Mouse (Mus musculus) ES-E14 (cell line): ENCODE data around the gene Rhbdf1. TPM values are rescaled to one million over a fixed set of nuclear protein-coding genes. Genes with fewer than 3 reads are reported as not detected.
"Not testable (repeated sequence)": the region's sequence is repeated elsewhere in the genome, so short reads cannot be mapped to it uniquely, and the experiment has no call there.

ENCODE experiments used
- DNase-seq: peaks from one replicate; pipeline ENCODE4 v3.0.0-alpha.2; 2013; ENCODE audit warnings: low read depth, low spot score
- H3K27ac ChIP-seq: 2 replicates; pipeline ENCODE4 v1.5.1; 2012; ENCODE audit warnings: low read depth, mild to moderate bottlenecking, low read length, moderate library complexity, mixed read lengths; ENCODE audit not compliant: poor library complexity, insufficient read depth, severe bottlenecking
- H3K36me3 ChIP-seq: 2 replicates; pipeline ENCODE4 v1.6.1; 2012; ENCODE audit warnings: mild to moderate bottlenecking, low read length, moderate library complexity, mixed read lengths; ENCODE audit not compliant: control insufficient read depth, poor library complexity, insufficient read depth, severe bottlenecking
- H3K4me1 ChIP-seq, 2 experiments: fragments of 150-350 bp in 1 of 2; sonication (generic) in 1 of 2; 2 replicates each; pipeline ENCODE4 v1.6.1; 2012; ENCODE audit warnings: low read length in 2 of 2, mild to moderate bottlenecking in 1 of 2, mixed read lengths in 1 of 2; ENCODE audit not compliant: control insufficient read depth in 2 of 2, insufficient read depth in 2 of 2, poor library complexity in 1 of 2
- H3K4me3 ChIP-seq, 2 experiments: fragments of 150-350 bp in 1 of 2; sonication (generic) in 1 of 2; 2 replicates each; pipeline ENCODE4 v1.5.1; 2012; ENCODE audit warnings: low read length in 2 of 2, low read depth in 1 of 2, mild to moderate bottlenecking in 1 of 2, mixed read lengths in 1 of 2; ENCODE audit not compliant: insufficient read depth in 1 of 2, poor library complexity in 1 of 2, severe bottlenecking in 1 of 2
- H3K9ac ChIP-seq: 2 replicates; pipeline ENCODE4 v1.6.1; 2012; ENCODE audit warnings: low read depth, mild to moderate bottlenecking, low read length, mixed read lengths; ENCODE audit not compliant: poor library complexity, insufficient read depth, severe bottlenecking
- H3K9me3 ChIP-seq: fragments of 150-350 bp; sonication (generic); 2 replicates; pipeline ENCODE4 v1.6.1; 2012; ENCODE audit warnings: low read depth, mild to moderate bottlenecking, low read length; ENCODE audit not compliant: control insufficient read depth, insufficient read depth
- CHD2 ChIP-seq: IDR thresholded peaks from 2 replicates; pipeline ENCODE4 v1.6.1; 2014; ENCODE audit warnings: mild to moderate bottlenecking, low read depth, low read length, inconsistent platforms
- HCFC1 ChIP-seq: IDR thresholded peaks from 2 replicates; pipeline ENCODE4 v1.6.1; 2012; ENCODE audit warnings: low read length, inconsistent platforms, borderline replicate concordance; ENCODE audit not compliant: insufficient read depth
- MAFK ChIP-seq: IDR thresholded peaks from 2 replicates; pipeline ENCODE4 v1.6.1; 2014; ENCODE audit warnings: mild to moderate bottlenecking, low read depth, low read length, inconsistent platforms; ENCODE audit not compliant: insufficient read depth
- ZC3H11A ChIP-seq: IDR thresholded peaks from 2 replicates; pipeline ENCODE4 v1.6.1; 2012; ENCODE audit warnings: low read depth, mild to moderate bottlenecking, inconsistent platforms, low read length, borderline replicate concordance
- ZNF384 ChIP-seq: IDR thresholded peaks from 2 replicates; pipeline ENCODE4 v1.6.1; 2012; ENCODE audit warnings: low read depth, low read length, inconsistent platforms
- in situ Hi-C, 2 experiments: fragments of 600-800 bp; cut with MboI; formaldehyde crosslinking; loops; one replicate each; pipeline ENCODE4 v1.15.1; 2025; ENCODE audit warnings: low sequenced_read_pairs in 2 of 2, inconsistent platforms in 1 of 2; ENCODE audit not compliant: unreplicated experiment in 2 of 2
- total RNA-seq: library from RNA; depleted of rRNA; stranded (reverse); fragments of 300-350 nt; gene quantifications from 2 replicates; pipeline ENCODE4 v1.2.3, GENCODE M21; 2012

Gene Rhbdf1
- total RNA-seq, 1 experiment: 24.8 TPM

- TF ChIP-seq ZNF384 (no peak), CHD2 (no peak)
- H3K9ac ChIP-seq: no peak overlapping the region
- in situ Hi-C loops: no loop called here
- no peak overlapping the region for H3K27ac ChIP-seq
- no peaks in the 10 kb centered on the region for H3K9me3 ChIP-seq
- H3K4me3 ChIP-seq: no peak overlapping the region
- no peaks in the 10 kb centered on the region for H3K36me3 ChIP-seq
- H3K4me1 ChIP-seq: peaks cover 0 to 6% of the 10 kb centered on the region in 2 experiments; a peak in 2 of 4 replicates
- DNase-seq: no peak
Observed at GRCm38 (mm10) chr11:32201922-32202685, 20.0 kb downstream of the Rhbdf1 start.

GRCm38 (mm10) chr11:32200992-32201391 is 21.1 kb downstream of the Rhbdf1 start:
- H3K4me1 ChIP-seq, H3K9ac ChIP-seq, DNase-seq, H3K36me3 ChIP-seq, H3K9me3 ChIP-seq, in situ Hi-C loops, H3K27ac ChIP-seq, H3K4me3 ChIP-seq: not testable (repeated sequence)

GRCm38 (mm10) chr11:32200075-32200601 is 22.0 kb downstream of the Rhbdf1 start, which contains the start of gene Il9r:
Il9r (minus strand) TSS chr11:32200279.
- TF ChIP-seq CHD2 (no peak), ZC3H11A (no peak), MAFK (no peak), HCFC1 (no peak), ZNF384 (no peak)
- DNase-seq: no peak
- Histone ChIP-seq H3K27ac (no peak within 1 kb of the TSS), H3K36me3 (no peaks in the 10 kb centered on the region), H3K9ac (no peak within 1 kb of the TSS), H3K9me3 (no peaks in the 10 kb centered on the region), H3K4me3 (no peak within 1 kb of the TSS), H3K4me1 (peaks cover 0 to 6% of the 10 kb centered on the region in 2 experiments; a peak in 1 of 4 replicates)
- in situ Hi-C loops: no loop called here

- Histone ChIP-seq H3K9me3 (no peaks in the 10 kb centered on the region), H3K27ac (no peak overlapping the region), H3K9ac (no peak overlapping the region), H3K4me3 (no peak overlapping the region), H3K36me3 (no peaks in the 10 kb centered on the region), H3K4me1 (peaks cover 0 to 3% of the 10 kb centered on the region in 2 experiments; a peak in 1 of 4 replicates)
- no peak for TF ChIP-seq CHD2
- no peak for TF ChIP-seq HCFC1
- TF ChIP-seq ZNF384: no peak
- no peak for TF ChIP-seq MAFK
- TF ChIP-seq ZC3H11A: no peak
- no peak for DNase-seq
- in situ Hi-C loops: no loop called here
Observed at GRCm38 (mm10) chr11:32199230-32199629, 22.9 kb downstream of the Rhbdf1 start.
